Mouse (Mus musculus) cerebellum, adult 2 months (tissue): ENCODE measurements around the gene Proser2. TPM values are rescaled to one million over a fixed set of nuclear protein-coding genes. Genes with fewer than 3 reads are reported as not detected.
"Not testable (repeated sequence)": the region's sequence is repeated elsewhere in the genome, so short reads cannot be mapped to it uniquely, and the experiment has no call there.

ENCODE experiments used
- DNase-seq, 2 experiments: peaks; one replicate each; pipeline ENCODE4 v3.0.0; 2021
- H3K27ac ChIP-seq: fragments of 200-500 bp; 2 replicates; pipeline ENCODE4 v1.5.1; 2012; ENCODE audit warnings: low read length, control low read depth, inconsistent platforms; ENCODE audit not compliant: insufficient read depth
- H3K27me3 ChIP-seq: fragments of 200-500 bp; 2 replicates; pipeline ENCODE4 v1.6.1; 2012; ENCODE audit warnings: inconsistent platforms, mild to moderate bottlenecking, low read length, moderate library complexity; ENCODE audit not compliant: control insufficient read depth, insufficient read depth
- H3K4me1 ChIP-seq: fragments of 200-500 bp; 2 replicates; pipeline ENCODE4 v1.6.1; 2011; ENCODE audit warnings: low read length; ENCODE audit not compliant: control insufficient read depth, insufficient read depth
- H3K4me3 ChIP-seq: fragments of 200-500 bp; replicated peaks from 2 replicates; pipeline ENCODE3; 2011; ENCODE audit warnings: mild to moderate bottlenecking, low read depth, low read length, control low read depth; ENCODE audit not compliant: insufficient read depth
- CTCF ChIP-seq: fragments of 200-500 bp; IDR thresholded peaks from 2 replicates; pipeline ENCODE4 v1.5.1; 2011; ENCODE audit warnings: low read depth, mild to moderate bottlenecking, control low read depth, low read length, moderate library complexity, borderline replicate concordance; ENCODE audit not compliant: insufficient read depth
- POLR2A ChIP-seq: fragments of 200-500 bp; IDR thresholded peaks from 2 replicates; pipeline ENCODE4 v1.6.1; 2011; ENCODE audit warnings: low read length, control low read depth, borderline replicate concordance; ENCODE audit not compliant: insufficient read depth
- WGBS: fragments of 180-500 bp; shearing (Covaris S2); methylation state at CpG from one replicate; pipeline ENCODE4 v1.1.7; 2018; 5-methylcytosine and 5-hydroxymethylcytosine counted together
- polyA plus RNA-seq: library from polyadenylated mRNA; depleted of rRNA; stranded (reverse); fragments of >200 nt; gene quantifications from 2 replicates; pipeline ENCODE4 v1.2.3, GENCODE M21; 2012

The Proser2 gene
- polyA plus RNA-seq, 1 experiment, result 7.7 TPM

GRCm38 (mm10) chr2:6098924-6099323, 31.1 kb downstream of the Proser2 start:
- no peaks in the 10 kb centered on the region for H3K27me3 ChIP-seq
- no peak for DNase-seq
- H3K27ac ChIP-seq, result no peak overlapping the region
- no peak overlapping the region for H3K4me3 ChIP-seq
- 72% methylated on average over 6 of the region's 6 CpGs for WGBS
- no peak for TF ChIP-seq CTCF
- no peak for TF ChIP-seq POLR2A
- H3K4me1 ChIP-seq, result peaks cover 3% of the 10 kb centered on the region; the same call in 1 of the 2 replicates

- 73% methylated on average over 7 of the region's 7 CpGs for WGBS
- TF ChIP-seq POLR2A (no peak), CTCF (no peak)
- DNase-seq, result no peak
- Histone ChIP-seq H3K27me3 (no peaks in the 10 kb centered on the region), H3K4me1 (peaks cover 3% of the 10 kb centered on the region; the same call in 1 of the 2 replicates), H3K27ac (no peak overlapping the region), H3K4me3 (no peak overlapping the region)
These were observed 32.8 kb downstream of the Proser2 start for GRCm38 (mm10) chr2:6097113-6097716.

- H3K27me3 ChIP-seq, H3K4me3 ChIP-seq, DNase-seq, H3K4me1 ChIP-seq, H3K27ac ChIP-seq: not testable (repeated sequence)
- WGBS, result 92% methylated on average over 16 of the region's 16 CpGs
These were observed 40.1 kb downstream of the Proser2 start for GRCm38 (mm10) chr2:6089941-6090340.

- H3K27me3 ChIP-seq, result no peaks in the 10 kb centered on the region
- WGBS, result 74% methylated on average over 5 of the region's 5 CpGs
- no peak for DNase-seq
- no peaks in the 10 kb centered on the region for H3K4me1 ChIP-seq
- H3K27ac ChIP-seq, result no peak overlapping the region
- TF ChIP-seq POLR2A, result no peak
- no peak for TF ChIP-seq CTCF
- no peak overlapping the region for H3K4me3 ChIP-seq
These were observed 42.9 kb downstream of the Proser2 start for GRCm38 (mm10) chr2:6087151-6087550.

GRCm38 (mm10) chr2:6085622-6086530, 44.1 kb downstream of the Proser2 start:
- WGBS, result 86% methylated on average over 19 of the region's 19 CpGs

GRCm38 (mm10) chr2:6083696-6084095, 46.3 kb downstream of the Proser2 start:
- DNase-seq, result no peak
- 97% methylated on average over 1 of the region's 1 CpGs for WGBS
- Histone ChIP-seq H3K27ac (no peak overlapping the region), H3K27me3 (no peaks in the 10 kb centered on the region), H3K4me1 (no peaks in the 10 kb centered on the region), H3K4me3 (no peak overlapping the region)
- TF ChIP-seq CTCF (no peak), POLR2A (no peak)

More at GRCm38 (mm10) chr2:6085622-6086530, 44.1 kb downstream of the Proser2 start:
- no peak for DNase-seq
- no peak overlapping the region for H3K4me3 ChIP-seq
- H3K27ac ChIP-seq, result no peak overlapping the region
- H3K4me1 ChIP-seq, result no peaks in the 10 kb centered on the region
- H3K27me3 ChIP-seq, result no peaks in the 10 kb centered on the region
- no peak for TF ChIP-seq CTCF
- TF ChIP-seq POLR2A, result no peak

GRCm38 (mm10) chr2:6082615-6083014, 47.4 kb downstream of the Proser2 start:
- no peak for DNase-seq
- 82% methylated on average over 6 of the region's 6 CpGs for whole genome bisulfite sequencing
- no peak overlapping the region for H3K4me3 ChIP-seq
- no peak for TF ChIP-seq CTCF
- no peak for TF ChIP-seq POLR2A
- H3K4me1 ChIP-seq, result no peaks in the 10 kb centered on the region
- H3K27me3 ChIP-seq, result no peaks in the 10 kb centered on the region
- no peak overlapping the region for H3K27ac ChIP-seq

- H3K27ac ChIP-seq, result no peak overlapping the region
- 76% methylated on average over 8 of the region's 8 CpGs for WGBS
- H3K27me3 ChIP-seq, result no peaks in the 10 kb centered on the region
- TF ChIP-seq POLR2A (no peak), CTCF (no peak)
- no peaks in the 10 kb centered on the region for H3K4me1 ChIP-seq
- H3K4me3 ChIP-seq, result no peak overlapping the region
- DNase-seq, result no peak
These were observed 48.9 kb downstream of the Proser2 start for GRCm38 (mm10) chr2:6081108-6081507.
